Mouse (Mus musculus): ENCODE results near the gene Bicra.

GRCm38 (mm10) chr7:16019256-16020094 is 28.2 kb downstream of the Bicra start:
- TF ChIP-seq CTCF (conservative IDR thresholded peaks at IDR 0.05; ENCODE audit: low read length) (no peak), NANOG (IDR thresholded peaks at IDR 0.05; ENCODE audit: borderline replicate concordance, low read length) (no peak), POU5F1 (IDR thresholded peaks at IDR 0.05; ENCODE audit: borderline replicate concordance, low read length) (no peak)

Measured in E14TG2a.4 (cell line).